Mouse (Mus musculus) heart, embryonic 13.5 days (tissue): ENCODE data around the gene Kmt5b. TPM values are rescaled to one million over a fixed set of nuclear protein-coding genes. Genes with fewer than 3 reads are reported as not detected.

ENCODE experiments used
- ATAC-seq: fragments of 200-750 bp; cut with Nextera tagmentation; 2 replicates; pipeline ENCODE4 v1.8.0; 2017; ENCODE audit warnings: moderate TSS enrichment; ENCODE audit not compliant: insufficient number of reproducible peaks, low FRiP score, low TSS enrichment; ENCODE audit errors: extremely low read depth
- H3K27ac ChIP-seq: fragments of 300-500 bp; sonication (generic); replicated peaks from 2 replicates; pipeline ENCODE4 v1.5.1; 2015; ENCODE audit warnings: moderate library complexity, mild to moderate bottlenecking, inconsistent platforms
- H3K27me3 ChIP-seq: fragments of 300-500 bp; sonication (generic); replicated peaks from 2 replicates; pipeline ENCODE4 v1.6.1; 2015; ENCODE audit warnings: mild to moderate bottlenecking, inconsistent platforms
- H3K36me3 ChIP-seq: fragments of 300-500 bp; sonication (generic); 2 replicates; pipeline ENCODE4 v1.6.1; 2015; ENCODE audit warnings: mild to moderate bottlenecking, inconsistent platforms
- H3K4me1 ChIP-seq: fragments of 300-500 bp; sonication (generic); 2 replicates; pipeline ENCODE4 v1.6.1; 2015; ENCODE audit warnings: inconsistent platforms
- H3K4me2 ChIP-seq: fragments of 300-500 bp; sonication (generic); 2 replicates; pipeline ENCODE4 v1.6.1; 2015; ENCODE audit warnings: inconsistent platforms, mild to moderate bottlenecking, moderate library complexity
- H3K4me3 ChIP-seq: fragments of 300-500 bp; sonication (generic); 2 replicates; pipeline ENCODE4 v1.5.1; 2015; ENCODE audit warnings: moderate library complexity, mild to moderate bottlenecking, inconsistent platforms
- H3K9ac ChIP-seq: fragments of 300-500 bp; sonication (generic); 2 replicates; pipeline ENCODE4 v1.6.1; 2015; ENCODE audit warnings: inconsistent platforms, mild to moderate bottlenecking, moderate library complexity
- H3K9me3 ChIP-seq: fragments of 300-500 bp; sonication (generic); 2 replicates; pipeline ENCODE4 v1.6.1; 2016; ENCODE audit warnings: inconsistent platforms
- WGBS: fragments of 180-500 bp; shearing (Covaris S2); methylation state at CpG from one replicate; pipeline ENCODE4 v1.1.7; 2015; ENCODE audit warnings: mixed read lengths; 5-methylcytosine and 5-hydroxymethylcytosine counted together
- polyA plus RNA-seq: library from polyadenylated mRNA; unstranded; fragments of >200 nt; fragmentation: Nextera tagmentation; extraction: Ambion mirVana; gene quantifications from 2 replicates; pipeline ENCODE4 v1.2.1, GENCODE M21; 2015

The Kmt5b gene
- polyA plus RNA-seq, 1 experiment from 2014 or later = 17.9 TPM

GRCm38 (mm10) chr19:3825044-3825443, 57.8 kb downstream of the Kmt5b start:
- H3K36me3 ChIP-seq = no peaks in the 10 kb centered on the region
- H3K4me2 ChIP-seq = no peak overlapping the region
- no peaks in the 10 kb centered on the region for H3K9me3 ChIP-seq
- peaks cover 3% of the 10 kb centered on the region for H3K4me1 ChIP-seq
- no peak overlapping the region for H3K27ac ChIP-seq
- H3K27me3 ChIP-seq = no peaks in the 10 kb centered on the region
- no peak for ATAC-seq
- no peak overlapping the region for H3K4me3 ChIP-seq
- H3K9ac ChIP-seq = no peak overlapping the region

GRCm38 (mm10) chr19:3829863-3830262, 62.6 kb downstream of the Kmt5b start:
- Histone ChIP-seq H3K9me3 (no peaks in the 10 kb centered on the region), H3K4me2 (no peak overlapping the region), H3K36me3 (no peaks in the 10 kb centered on the region), H3K27ac (no peak overlapping the region), H3K4me1 (peaks cover 4% of the 10 kb centered on the region), H3K4me3 (no peak overlapping the region), H3K27me3 (no peaks in the 10 kb centered on the region), H3K9ac (no peak overlapping the region)
- 81% methylated on average over 3 of the region's 3 CpGs for WGBS
- ATAC-seq = no peak

- Histone ChIP-seq H3K4me3 (no peak overlapping the region), H3K27ac (no peak overlapping the region), H3K27me3 (no peaks in the 10 kb centered on the region), H3K4me1 (peaks cover 4% of the 10 kb centered on the region), H3K9ac (no peak overlapping the region), H3K36me3 (no peaks in the 10 kb centered on the region), H3K9me3 (no peaks in the 10 kb centered on the region), H3K4me2 (no peak overlapping the region)
- WGBS = 60% methylated on average over 8 of the region's 8 CpGs
- ATAC-seq = no peak
Observed at GRCm38 (mm10) chr19:3831716-3832115, 64.5 kb downstream of the Kmt5b start.

- Histone ChIP-seq H3K27ac (no peak overlapping the region), H3K36me3 (no peaks in the 10 kb centered on the region), H3K9ac (no peak overlapping the region), H3K4me3 (no peak overlapping the region), H3K27me3 (no peaks in the 10 kb centered on the region), H3K4me2 (no peak overlapping the region), H3K4me1 (peaks cover 4% of the 10 kb centered on the region), H3K9me3 (no peaks in the 10 kb centered on the region)
- WGBS = 47% methylated on average over 4 of the region's 4 CpGs
- no peak for ATAC-seq
Observed at GRCm38 (mm10) chr19:3832851-3833353, 65.7 kb downstream of the Kmt5b start.

- Histone ChIP-seq H3K4me3 (no peak overlapping the region), H3K9ac (no peak overlapping the region), H3K9me3 (no peaks in the 10 kb centered on the region), H3K27ac (no peak overlapping the region), H3K36me3 (no peaks in the 10 kb centered on the region), H3K4me1 (peaks cover 4% of the 10 kb centered on the region), H3K4me2 (no peak overlapping the region), H3K27me3 (no peaks in the 10 kb centered on the region)
- WGBS = 79% methylated on average over 7 of the region's 7 CpGs
- no peak for ATAC-seq
Observed at GRCm38 (mm10) chr19:3834301-3834700, 67.1 kb downstream of the Kmt5b start.

- no peaks in the 10 kb centered on the region for H3K9me3 ChIP-seq
- H3K4me2 ChIP-seq = no peak overlapping the region
- 83% methylated on average over 9 of the region's 9 CpGs for WGBS
- no peak overlapping the region for H3K4me3 ChIP-seq
- H3K36me3 ChIP-seq = no peaks in the 10 kb centered on the region
- no peak overlapping the region for H3K9ac ChIP-seq
- peaks cover 12% of the 10 kb centered on the region for H3K4me1 ChIP-seq
- no peak for ATAC-seq
- no peaks in the 10 kb centered on the region for H3K27me3 ChIP-seq
- no peak overlapping the region for H3K27ac ChIP-seq
Observed at GRCm38 (mm10) chr19:3836791-3837190, 69.6 kb downstream of the Kmt5b start.

GRCm38 (mm10) chr19:3838931-3839330, 71.7 kb downstream of the Kmt5b start:
- WGBS = 71% methylated on average over 3 of the region's 3 CpGs
- H3K9me3 ChIP-seq = no peaks in the 10 kb centered on the region
- no peak overlapping the region for H3K4me2 ChIP-seq
- H3K27ac ChIP-seq = no peak overlapping the region
- H3K4me1 ChIP-seq = peaks cover 13% of the 10 kb centered on the region
- H3K36me3 ChIP-seq = no peaks in the 10 kb centered on the region
- no peak overlapping the region for H3K4me3 ChIP-seq
- H3K27me3 ChIP-seq = no peaks in the 10 kb centered on the region
- no peak overlapping the region for H3K9ac ChIP-seq
- no peak for ATAC-seq

GRCm38 (mm10) chr19:3839686-3840085, 72.5 kb downstream of the Kmt5b start:
- Histone ChIP-seq H3K36me3 (no peaks in the 10 kb centered on the region), H3K27me3 (no peaks in the 10 kb centered on the region), H3K9ac (no peak overlapping the region), H3K27ac (no peak overlapping the region), H3K4me3 (no peak overlapping the region), H3K4me1 (peaks cover 13% of the 10 kb centered on the region), H3K4me2 (no peak overlapping the region), H3K9me3 (no peaks in the 10 kb centered on the region)
- WGBS = 50% methylated on average over 2 of the region's 2 CpGs
- ATAC-seq = no peak

- Histone ChIP-seq H3K4me3 (no peak overlapping the region), H3K9ac (no peak overlapping the region), H3K4me2 (no peak overlapping the region), H3K9me3 (no peaks in the 10 kb centered on the region), H3K4me1 (peaks cover 13% of the 10 kb centered on the region), H3K27ac (no peak overlapping the region), H3K36me3 (no peaks in the 10 kb centered on the region), H3K27me3 (no peaks in the 10 kb centered on the region)
- ATAC-seq = no peak
- WGBS = 29% methylated on average over 5 of the region's 5 CpGs
Observed at GRCm38 (mm10) chr19:3840214-3840651, 73.0 kb downstream of the Kmt5b start.

- ATAC-seq = no peak
- H3K9ac ChIP-seq = no peak overlapping the region
- no peaks in the 10 kb centered on the region for H3K9me3 ChIP-seq
- WGBS = 78% methylated on average over 5 of the region's 5 CpGs
- no peaks in the 10 kb centered on the region for H3K36me3 ChIP-seq
- H3K4me2 ChIP-seq = no peak overlapping the region
- H3K4me1 ChIP-seq = peaks cover 13% of the 10 kb centered on the region
- no peak overlapping the region for H3K4me3 ChIP-seq
- no peak overlapping the region for H3K27ac ChIP-seq
- no peaks in the 10 kb centered on the region for H3K27me3 ChIP-seq
Observed at GRCm38 (mm10) chr19:3840685-3841084, 73.5 kb downstream of the Kmt5b start.

GRCm38 (mm10) chr19:3842359-3843148, 75.3 kb downstream of the Kmt5b start:
- no peak for ATAC-seq
- no peak overlapping the region for H3K4me2 ChIP-seq
- no peak overlapping the region for H3K27ac ChIP-seq
- WGBS = 45% methylated on average over 12 of the region's 12 CpGs
- no peaks in the 10 kb centered on the region for H3K27me3 ChIP-seq
- H3K4me3 ChIP-seq = no peak overlapping the region
- H3K4me1 ChIP-seq = peaks cover 13% of the 10 kb centered on the region
- no peak overlapping the region for H3K9ac ChIP-seq
- no peaks in the 10 kb centered on the region for H3K9me3 ChIP-seq
- no peaks in the 10 kb centered on the region for H3K36me3 ChIP-seq

GRCm38 (mm10) chr19:3843629-3844028, 76.4 kb downstream of the Kmt5b start:
- H3K27me3 ChIP-seq = no peaks in the 10 kb centered on the region
- 85% methylated on average over 2 of the region's 2 CpGs for WGBS
- H3K27ac ChIP-seq = no peak overlapping the region

More at GRCm38 (mm10) chr19:3843629-3844028, 76.4 kb downstream of the Kmt5b start:
- Histone ChIP-seq H3K9me3 (no peaks in the 10 kb centered on the region), H3K9ac (no peak overlapping the region), H3K4me3 (no peak overlapping the region), H3K36me3 (no peaks in the 10 kb centered on the region), H3K4me1 (peaks cover 13% of the 10 kb centered on the region), H3K4me2 (no peak overlapping the region)
- ATAC-seq = no peak
